Mouse (Mus musculus): ENCODE measurements around the gene Notch2. TPM values are rescaled to one million over a fixed set of nuclear protein-coding genes. Genes with fewer than 3 reads are reported as not detected.
"Not testable (repeated sequence)": the region's sequence is repeated elsewhere in the genome, so short reads cannot be mapped to it uniquely, and the experiment has no call there.

Notch2 gene
- polyA plus RNA-seq, 1 experiment, result 22.9 TPM

- Histone ChIP-seq H3K4me1 (ENCODE audit: control insufficient read depth, insufficient read depth, low read length) (no peaks in the 10 kb centered on the region; the same call in 1 of the 2 replicates), H3K4me3 (replicated peaks; ENCODE audit: control insufficient read depth, low read depth, low read length) (no peak overlapping the region), H3K27ac (ENCODE audit: control insufficient read depth, insufficient read depth, low read depth, low read length, poor library complexity) (no peak overlapping the region)
- WGBS, result 80% methylated on average over 4 of the region's 4 CpGs
- no peak for TF ChIP-seq POLR2A (IDR thresholded peaks at IDR 0.05; ENCODE audit: borderline replicate concordance, control insufficient read depth, low read depth, low read length)
- TF ChIP-seq CTCF (IDR thresholded peaks at IDR 0.05; ENCODE audit: control insufficient read depth, insufficient read depth, low read length), result no peak
Measured at GRCm38 (mm10) chr3:98110610-98111009, 97.3 kb downstream of the Notch2 start.

- H3K4me1 ChIP-seq (ENCODE audit: control insufficient read depth, insufficient read depth, low read length), result no peaks in the 10 kb centered on the region
- H3K4me3 ChIP-seq (replicated peaks; ENCODE audit: control insufficient read depth, low read depth, low read length), result no peak overlapping the region
- H3K27ac ChIP-seq (ENCODE audit: control insufficient read depth, insufficient read depth, low read depth, low read length, poor library complexity), result no peak overlapping the region
- TF ChIP-seq POLR2A (IDR thresholded peaks at IDR 0.05; ENCODE audit: borderline replicate concordance, control insufficient read depth, low read depth, low read length), result no peak
- TF ChIP-seq CTCF (IDR thresholded peaks at IDR 0.05; ENCODE audit: control insufficient read depth, insufficient read depth, low read length), result no peak
- 86% methylated on average over 3 of the region's 3 CpGs for WGBS
Measured at GRCm38 (mm10) chr3:98118252-98118651, 104.9 kb downstream of the Notch2 start.

DNA sequence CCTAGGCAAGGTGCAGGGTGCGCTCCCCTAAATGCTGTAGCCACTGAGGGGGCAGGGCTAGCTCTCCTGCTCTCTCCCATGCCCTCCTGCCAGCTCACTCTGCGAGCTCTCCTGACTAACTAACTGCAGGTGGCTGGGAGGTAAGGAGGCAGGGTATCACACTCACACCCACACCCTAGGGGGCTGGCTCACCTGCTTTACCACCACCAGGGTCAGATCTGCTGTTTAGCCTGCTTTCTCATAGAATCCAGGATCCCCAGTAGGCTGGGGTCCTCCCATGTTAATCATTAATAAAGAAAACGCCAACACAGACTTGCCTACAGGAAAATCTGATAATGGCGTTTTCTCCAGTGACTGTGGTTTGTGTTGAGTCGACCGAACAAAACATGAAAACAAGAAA is 106.0 kb downstream of the Notch2 start:
- WGBS, result 77% methylated on average over 6 of the region's 6 CpGs
- no peaks in the 10 kb centered on the region for H3K4me1 ChIP-seq (ENCODE audit: control insufficient read depth, insufficient read depth, low read length)
- H3K27ac ChIP-seq (ENCODE audit: control insufficient read depth, insufficient read depth, low read depth, low read length, poor library complexity), result no peak overlapping the region
- TF ChIP-seq POLR2A (IDR thresholded peaks at IDR 0.05; ENCODE audit: borderline replicate concordance, control insufficient read depth, low read depth, low read length) (no peak), CTCF (IDR thresholded peaks at IDR 0.05; ENCODE audit: control insufficient read depth, insufficient read depth, low read length) (no peak)
- H3K4me3 ChIP-seq (replicated peaks; ENCODE audit: control insufficient read depth, low read depth, low read length), result no peak overlapping the region

DNA sequence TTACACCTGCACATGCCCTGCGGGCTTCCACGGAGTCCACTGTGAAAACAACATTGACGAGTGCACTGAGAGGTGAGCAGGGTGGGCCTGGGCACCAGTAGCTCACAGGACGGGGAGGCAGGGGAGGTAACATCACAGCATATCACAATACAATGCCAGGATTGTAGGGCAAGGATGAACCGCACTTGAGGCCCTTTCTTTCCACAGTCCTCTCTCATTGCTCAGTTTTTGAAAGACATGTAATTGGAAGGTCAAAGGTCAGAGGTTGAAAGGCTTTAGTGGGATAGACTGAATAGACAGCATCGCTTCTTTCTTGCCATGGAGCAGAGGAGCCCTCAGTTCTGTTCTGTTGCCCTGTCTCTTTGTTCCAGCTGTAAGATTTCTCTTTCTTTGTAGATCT is 107.6 kb downstream of the Notch2 start:
- 87% methylated on average over 6 of the region's 6 CpGs for WGBS
- no peak for TF ChIP-seq CTCF (IDR thresholded peaks at IDR 0.05; ENCODE audit: control insufficient read depth, insufficient read depth, low read length)
- TF ChIP-seq POLR2A (IDR thresholded peaks at IDR 0.05; ENCODE audit: borderline replicate concordance, control insufficient read depth, low read depth, low read length), result no peak
- no peaks in the 10 kb centered on the region for H3K4me1 ChIP-seq (ENCODE audit: control insufficient read depth, insufficient read depth, low read length)
- H3K4me3 ChIP-seq (replicated peaks; ENCODE audit: control insufficient read depth, low read depth, low read length), result no peak overlapping the region
- H3K27ac ChIP-seq (ENCODE audit: control insufficient read depth, insufficient read depth, low read depth, low read length, poor library complexity), result no peak overlapping the region

DNA sequence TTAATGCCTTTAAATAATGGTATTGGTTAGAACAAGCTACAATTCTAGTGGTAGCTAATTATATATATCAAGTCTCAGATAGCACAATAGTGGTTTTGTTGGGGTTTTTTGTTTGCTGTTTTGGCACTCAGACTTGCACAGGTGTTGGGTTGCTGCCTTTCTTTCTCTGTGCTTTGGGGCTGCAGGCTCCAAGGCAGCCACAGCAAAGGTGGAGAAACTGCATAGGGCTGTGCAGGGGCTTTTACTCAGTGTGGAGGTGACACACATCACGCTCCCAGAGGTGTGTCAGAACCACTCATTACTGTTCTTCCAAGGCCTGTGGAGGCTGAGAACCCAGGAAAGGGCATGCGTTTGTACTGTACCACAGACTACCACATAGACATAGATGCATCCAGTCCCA is 114.4 kb downstream of the Notch2 start:
- WGBS, result 92% methylated on average over 2 of the region's 2 CpGs
- TF ChIP-seq POLR2A (IDR thresholded peaks at IDR 0.05; ENCODE audit: borderline replicate concordance, control insufficient read depth, low read depth, low read length), result no peak
- no peak for TF ChIP-seq CTCF (IDR thresholded peaks at IDR 0.05; ENCODE audit: control insufficient read depth, insufficient read depth, low read length)

DNA sequence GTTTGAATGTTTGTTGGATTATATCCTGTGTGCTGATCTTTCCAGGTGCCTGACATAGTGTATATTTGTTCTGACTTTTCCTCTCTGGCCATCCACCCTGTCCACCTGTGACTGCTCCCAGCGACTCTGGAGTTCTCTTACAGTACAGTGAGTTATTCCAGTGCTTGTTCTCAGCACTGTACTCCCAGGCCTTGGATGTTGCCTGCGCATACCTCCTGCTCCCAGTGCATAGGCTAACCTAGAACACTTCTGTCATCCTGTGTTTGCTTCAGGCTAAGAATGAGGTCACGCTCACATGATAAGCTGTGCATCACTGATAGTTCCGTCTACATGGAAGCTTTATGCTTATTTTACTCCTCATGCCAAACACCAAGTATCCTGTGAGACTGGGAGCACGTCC is 115.4 kb downstream of the Notch2 start:
- Histone ChIP-seq H3K4me1 (ENCODE audit: control insufficient read depth, insufficient read depth, low read length) (no peaks in the 10 kb centered on the region), H3K4me3 (replicated peaks; ENCODE audit: control insufficient read depth, low read depth, low read length) (no peak overlapping the region), H3K27ac (ENCODE audit: control insufficient read depth, insufficient read depth, low read depth, low read length, poor library complexity) (no peak overlapping the region)
- TF ChIP-seq POLR2A (IDR thresholded peaks at IDR 0.05; ENCODE audit: borderline replicate concordance, control insufficient read depth, low read depth, low read length), result no peak
- no peak for TF ChIP-seq CTCF (IDR thresholded peaks at IDR 0.05; ENCODE audit: control insufficient read depth, insufficient read depth, low read length)
- 81% methylated on average over 5 of the region's 5 CpGs for WGBS

More for the DNA sequence above, 114.4 kb downstream of the Notch2 start:
- no peak overlapping the region for H3K27ac ChIP-seq (ENCODE audit: control insufficient read depth, insufficient read depth, low read depth, low read length, poor library complexity)
- no peaks in the 10 kb centered on the region for H3K4me1 ChIP-seq (ENCODE audit: control insufficient read depth, insufficient read depth, low read length)
- no peak overlapping the region for H3K4me3 ChIP-seq (replicated peaks; ENCODE audit: control insufficient read depth, low read depth, low read length)

- WGBS, result 89% methylated on average over 4 of the region's 4 CpGs
- not testable (repeated sequence) for H3K27ac ChIP-seq (ENCODE audit: control insufficient read depth, insufficient read depth, low read depth, low read length, poor library complexity); H3K4me3 ChIP-seq (replicated peaks; ENCODE audit: control insufficient read depth, low read depth, low read length); H3K4me1 ChIP-seq (ENCODE audit: control insufficient read depth, insufficient read depth, low read length)
Measured at GRCm38 (mm10) chr3:98132140-98132539, 118.8 kb downstream of the Notch2 start.

GRCm38 (mm10) chr3:98132636-98133035 is 119.3 kb downstream of the Notch2 start:
- Histone ChIP-seq H3K4me1 (ENCODE audit: control insufficient read depth, insufficient read depth, low read length) (no peaks in the 10 kb centered on the region), H3K4me3 (replicated peaks; ENCODE audit: control insufficient read depth, low read depth, low read length) (no peak overlapping the region), H3K27ac (ENCODE audit: control insufficient read depth, insufficient read depth, low read depth, low read length, poor library complexity) (no peak overlapping the region)
- WGBS, result 93% methylated on average over 8 of the region's 8 CpGs
- TF ChIP-seq POLR2A (IDR thresholded peaks at IDR 0.05; ENCODE audit: borderline replicate concordance, control insufficient read depth, low read depth, low read length), result no peak
- TF ChIP-seq CTCF (IDR thresholded peaks at IDR 0.05; ENCODE audit: control insufficient read depth, insufficient read depth, low read length), result no peak

GRCm38 (mm10) chr3:98141456-98141855 is 128.1 kb downstream of the Notch2 start:
- no peak overlapping the region for H3K27ac ChIP-seq (ENCODE audit: control insufficient read depth, insufficient read depth, low read depth, low read length, poor library complexity)
- WGBS, result 92% methylated on average over 15 of the region's 15 CpGs
- H3K4me1 ChIP-seq (ENCODE audit: control insufficient read depth, insufficient read depth, low read length), result no peaks in the 10 kb centered on the region
- H3K4me3 ChIP-seq (replicated peaks; ENCODE audit: control insufficient read depth, low read depth, low read length), result no peak overlapping the region
- TF ChIP-seq POLR2A (IDR thresholded peaks at IDR 0.05; ENCODE audit: borderline replicate concordance, control insufficient read depth, low read depth, low read length) (no peak), CTCF (IDR thresholded peaks at IDR 0.05; ENCODE audit: control insufficient read depth, insufficient read depth, low read length) (no peak)

Data from bone marrow, adult 2 months (tissue).